Mouse (Mus musculus): ENCODE measurements at regions not wholly inside any gene's neighbourhood (a gene's known extent, or its start where the extent isn't known, plus 50 kb on each side); places are given as distances from the start of the nearest gene placed in this dataset.
"Not testable (repeated sequence)": the region's sequence is repeated elsewhere in the genome, so short reads cannot be mapped to it uniquely, and the experiment has no call there.

DNA sequence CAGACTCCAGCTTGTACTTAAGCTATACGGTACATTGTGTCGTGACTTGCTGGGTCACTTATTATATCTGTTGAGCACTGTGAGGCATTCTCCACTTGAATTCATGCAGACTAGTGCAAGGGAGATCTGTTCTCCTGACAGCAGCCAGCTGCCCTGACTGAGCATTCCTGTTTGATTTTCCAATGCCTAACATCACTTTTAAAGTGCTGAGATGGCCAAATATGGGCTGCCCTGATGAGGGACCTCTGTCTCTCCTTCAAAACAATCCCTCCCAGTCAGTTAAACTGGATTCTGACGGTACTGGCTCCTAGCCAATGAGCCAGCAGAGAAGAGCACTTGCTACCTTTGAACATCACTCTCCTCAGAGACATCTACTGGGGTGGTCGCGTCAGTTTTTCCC is 57.6 kb upstream of the Lekr1 start:
- DNase-seq (ENCODE audit: low read depth, low spot score) (no peak), ATAC-seq (no peak)
- H3K27me3 ChIP-seq, result no peaks in the 10 kb centered on the region
- in situ Hi-C loops (cut with MboI; ENCODE audit: low pct_unique_long_range_greater_than_20kb), result no loop called here
- CTCF ChIA-PET, result interaction anchor here (1.5 kb wide), 1 partner anchor 13 kb away, joined by 4 read pairs; no protein-coding TSS in a partner anchor
- no peak for TF ChIP-seq CTCF (IDR thresholded peaks at IDR 0.05)
- POLR2A ChIA-PET, result interaction anchor here (1.8 kb wide), 1 partner anchor 17 kb away, joined by 3 read pairs; no protein-coding TSS in a partner anchor

DNA sequence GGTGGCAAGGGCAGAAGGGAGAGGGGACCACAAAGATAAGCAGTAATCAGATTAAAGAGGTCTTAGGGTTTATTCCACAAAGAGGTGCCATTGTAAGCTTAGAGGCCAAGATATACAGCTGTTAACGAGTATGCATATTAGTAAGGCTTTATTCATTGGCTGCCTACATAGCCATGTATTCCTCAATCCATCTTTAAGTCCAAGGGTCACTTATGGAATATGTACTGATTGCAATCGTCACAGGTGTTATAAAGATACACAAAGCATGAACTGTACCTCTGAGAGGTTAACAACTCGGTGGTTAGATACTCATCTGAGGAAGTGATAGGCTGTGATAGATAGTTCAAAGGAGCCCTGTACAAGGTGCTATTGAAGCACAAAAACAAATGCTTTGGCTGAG is 54.3 kb upstream of the Lekr1 start:
- ATAC-seq (no peak), DNase-seq (ENCODE audit: low read depth, low spot score) (no peak)
- TF ChIP-seq CTCF (IDR thresholded peaks at IDR 0.05), result no peak
- ChIA-PET POLR2A (no interaction called here), CTCF (interaction anchor here (1.1 to 2.4 kb wide), 3 partner anchors 10 to 21 kb away, joined by 3 to 8 read pairs (median 4); no protein-coding TSS in a partner anchor)
- no peaks in the 10 kb centered on the region for H3K27me3 ChIP-seq
- in situ Hi-C loops (cut with MboI; ENCODE audit: low pct_unique_long_range_greater_than_20kb), result no loop called here

- in situ Hi-C loops (cut with MboI; ENCODE audit: low pct_unique_long_range_greater_than_20kb), result no loop called here
- TF ChIP-seq CTCF (IDR thresholded peaks at IDR 0.05), result no peak
- ChIA-PET POLR2A (no interaction called here), CTCF (interaction anchor here (1.1 to 2.4 kb wide), 5 partner anchors 8 to 21 kb away, joined by 3 to 8 read pairs (median 4); no protein-coding TSS in a partner anchor)
- ATAC-seq (no peak), DNase-seq (ENCODE audit: low read depth, low spot score) (no peak)
- H3K27me3 ChIP-seq, result no peaks in the 10 kb centered on the region
Observed at GRCm38 (mm10) chr3:65612387-65612786, 53.6 kb upstream of the Lekr1 start.

DNA sequence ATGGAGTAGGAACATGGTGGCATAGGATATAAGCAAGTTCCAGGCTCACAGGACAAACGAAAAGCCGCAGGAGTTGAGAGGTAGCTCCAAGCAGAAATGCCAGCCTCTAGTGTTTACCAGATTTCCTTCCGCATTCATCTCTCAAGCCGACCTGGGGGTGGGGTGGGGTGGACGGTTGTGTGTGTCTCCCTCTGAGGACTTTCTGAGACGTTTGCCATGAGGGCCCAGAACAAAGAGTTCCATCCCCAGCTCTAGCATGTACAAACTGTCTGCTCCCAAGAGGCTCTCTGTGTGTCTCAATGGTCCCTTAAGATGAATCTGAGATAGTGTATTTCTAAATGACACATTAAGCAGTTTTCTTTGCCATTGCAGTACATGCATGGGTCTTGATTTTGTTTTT is 53.1 kb upstream of the Lekr1 start:
- ChIA-PET POLR2A (no interaction called here), CTCF (interaction anchor here (1.2 to 1.3 kb wide), 2 partner anchors 9 to 10 kb away, joined by 3 to 4 read pairs; no protein-coding TSS in a partner anchor)
- no peak for TF ChIP-seq CTCF (IDR thresholded peaks at IDR 0.05)
- in situ Hi-C loops (cut with MboI; ENCODE audit: low pct_unique_long_range_greater_than_20kb), result no loop called here
- ATAC-seq (no peak), DNase-seq (ENCODE audit: low read depth, low spot score) (no peak)
- H3K27me3 ChIP-seq, result no peaks in the 10 kb centered on the region

DNA sequence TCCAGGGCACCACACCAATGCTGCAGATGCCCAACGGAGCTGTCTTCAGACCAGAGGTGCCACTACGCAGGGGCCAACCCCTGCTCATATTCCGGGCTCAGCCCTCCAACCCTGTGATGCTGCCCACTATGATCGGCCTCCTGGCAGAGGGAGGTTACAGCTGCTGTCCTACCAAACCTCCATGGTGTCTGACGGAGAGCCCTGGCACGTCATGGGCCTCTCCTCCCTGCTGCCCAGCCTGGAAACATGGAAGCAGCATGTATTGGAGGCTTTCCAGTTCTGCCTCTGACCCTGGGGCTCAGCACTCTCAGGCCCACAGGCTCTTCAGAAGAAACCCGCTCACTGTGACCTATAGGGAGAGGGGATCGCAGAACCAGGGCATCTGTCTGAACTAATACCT is 51.1 kb upstream of the Lekr1 start:
- CTCF ChIA-PET, result interaction anchor here (1.2 to 1.4 kb wide), 2 partner anchors 10 to 16 kb away, joined by 3 to 5 read pairs; no protein-coding TSS in a partner anchor
- in situ Hi-C loops (cut with MboI; ENCODE audit: low pct_unique_long_range_greater_than_20kb), result not testable (repeated sequence)

More for the DNA sequence above, 51.1 kb upstream of the Lekr1 start:
- ATAC-seq; DNase-seq (ENCODE audit: low read depth, low spot score); POLR2A ChIA-PET; H3K27me3 ChIP-seq: not testable (repeated sequence)
